Mouse (Mus musculus) cerebellum, postnatal 10 days (tissue): Measurements from ENCODE around the gene Tspan32.

Experiments used
- DNase-seq, 2 experiments: peaks; one replicate each; pipeline ENCODE4 v3.0.0; 2021; ENCODE audit warnings: mixed read lengths in 2 of 2

Tspan32 gene

DNA sequence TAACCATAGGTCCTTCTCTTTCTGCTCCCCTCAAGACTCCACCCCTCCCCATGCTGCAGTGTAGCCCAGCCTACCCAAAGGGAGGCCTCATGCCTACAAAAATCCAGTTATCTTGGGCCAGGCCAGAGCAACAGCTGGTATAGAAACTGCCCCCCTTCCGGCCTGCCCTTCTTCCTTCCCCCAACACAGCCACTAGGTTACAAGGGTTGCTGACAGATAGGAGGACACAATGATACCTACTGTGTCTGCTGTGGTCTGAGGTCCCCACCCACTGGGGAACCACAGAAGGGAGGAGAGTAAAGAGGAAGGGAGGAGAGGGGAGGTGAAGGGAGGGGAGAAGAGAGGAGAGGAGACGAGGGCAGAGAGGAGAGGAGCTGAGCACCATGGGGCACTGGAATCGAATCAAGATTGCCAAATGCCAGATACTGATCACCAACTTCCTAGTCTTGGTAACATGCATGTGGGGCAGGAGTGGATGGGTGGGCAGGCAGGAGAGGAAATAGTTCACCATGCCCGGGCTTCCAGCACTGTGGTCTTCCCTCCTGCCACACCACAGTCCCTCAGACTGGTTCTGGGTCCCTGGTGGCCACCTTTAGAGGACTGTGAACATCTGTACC lies at the start of gene Tspan32:
Gene Tspan32, plus strand, starts transcription at position 320 of the 617 bp plus-strand sequence.
- no peak for DNase-seq

DNA sequence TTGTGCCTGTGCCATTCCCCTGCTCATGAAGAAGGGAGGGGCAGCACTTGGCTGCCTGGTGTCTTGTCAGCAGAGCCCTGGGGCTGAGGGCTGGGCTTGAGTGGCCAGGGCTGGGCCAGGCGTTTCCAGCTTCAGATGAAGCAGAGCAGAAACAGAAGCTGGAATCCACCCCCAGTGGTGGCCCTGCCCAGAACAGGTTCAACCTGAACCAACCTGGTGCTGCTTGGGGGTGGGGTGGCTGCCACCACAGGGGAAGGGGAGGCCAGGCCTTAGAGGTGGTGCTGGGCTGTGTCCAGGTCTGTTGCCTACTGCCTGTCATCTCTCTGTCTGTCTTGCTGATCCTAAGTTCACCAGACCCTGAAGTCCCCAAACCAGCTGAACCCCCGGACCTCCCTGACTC lies 48.8 kb upstream of the Tspan32 start:
- no peak for DNase-seq

DNA sequence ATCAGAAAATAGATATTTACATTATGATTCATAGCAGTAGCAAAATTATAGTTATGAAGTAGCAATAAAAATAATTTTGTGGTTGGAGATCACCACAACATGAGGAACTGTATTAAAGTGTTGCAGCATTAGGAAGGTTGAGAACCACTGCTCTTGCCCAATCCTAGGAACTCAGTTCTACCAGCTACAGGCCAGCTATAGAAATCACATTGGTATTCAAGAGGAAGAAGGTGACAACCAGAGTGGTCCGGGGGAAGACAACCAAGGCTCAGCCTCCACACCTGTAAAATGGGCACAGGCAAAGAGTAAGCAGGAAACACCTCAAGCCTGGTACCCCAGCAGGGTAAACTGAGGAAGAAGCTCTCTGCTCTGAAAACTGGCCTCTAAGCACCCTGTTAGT lies 46.0 kb upstream of the Tspan32 start:
- DNase-seq = no peak

DNA sequence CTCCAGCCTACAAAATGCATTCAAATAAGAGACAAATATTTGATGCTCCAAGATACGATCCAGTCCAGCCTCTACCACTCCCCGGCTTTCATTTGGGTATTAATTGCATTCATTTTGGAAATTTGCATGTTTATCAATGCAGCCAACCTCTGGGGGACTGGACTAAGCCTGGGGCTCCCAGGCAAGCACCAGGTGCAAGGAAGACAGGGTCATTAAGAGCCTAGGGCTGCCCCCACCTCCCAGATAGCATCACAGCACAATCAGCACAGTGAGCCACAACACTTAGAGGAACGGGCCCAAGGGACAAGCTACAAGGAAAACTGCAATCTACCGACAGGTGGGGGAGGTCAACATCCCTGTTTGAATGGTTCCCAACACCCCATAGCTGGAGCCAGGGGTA lies 45.1 kb upstream of the Tspan32 start:
- DNase-seq = no peak

DNA sequence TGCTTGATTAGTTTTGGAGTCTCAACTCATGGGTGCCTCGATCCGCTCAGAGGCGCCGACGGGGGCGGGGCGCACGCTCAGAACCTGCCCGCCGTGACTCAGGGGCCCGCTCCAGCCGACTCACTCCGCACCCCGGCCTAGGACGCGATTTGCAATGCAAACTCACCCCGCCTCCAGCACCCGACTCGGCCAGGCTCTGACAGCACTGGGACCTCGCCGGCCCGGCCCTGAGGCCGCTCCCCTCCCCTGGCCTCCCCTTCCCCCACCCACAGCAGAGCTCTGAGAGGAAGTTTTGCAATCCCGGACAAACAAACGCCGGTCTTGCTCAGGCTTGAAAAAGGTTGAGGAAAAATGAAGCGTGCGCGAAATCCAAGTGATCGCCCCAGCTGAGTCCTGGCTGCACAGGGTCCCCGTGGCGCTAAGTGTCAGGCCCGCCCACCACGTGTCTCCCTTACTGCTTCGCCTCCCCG lies 37.4 kb upstream of the Tspan32 start:
- peak; percentile 15 to 19 for DNase-seq

DNA sequence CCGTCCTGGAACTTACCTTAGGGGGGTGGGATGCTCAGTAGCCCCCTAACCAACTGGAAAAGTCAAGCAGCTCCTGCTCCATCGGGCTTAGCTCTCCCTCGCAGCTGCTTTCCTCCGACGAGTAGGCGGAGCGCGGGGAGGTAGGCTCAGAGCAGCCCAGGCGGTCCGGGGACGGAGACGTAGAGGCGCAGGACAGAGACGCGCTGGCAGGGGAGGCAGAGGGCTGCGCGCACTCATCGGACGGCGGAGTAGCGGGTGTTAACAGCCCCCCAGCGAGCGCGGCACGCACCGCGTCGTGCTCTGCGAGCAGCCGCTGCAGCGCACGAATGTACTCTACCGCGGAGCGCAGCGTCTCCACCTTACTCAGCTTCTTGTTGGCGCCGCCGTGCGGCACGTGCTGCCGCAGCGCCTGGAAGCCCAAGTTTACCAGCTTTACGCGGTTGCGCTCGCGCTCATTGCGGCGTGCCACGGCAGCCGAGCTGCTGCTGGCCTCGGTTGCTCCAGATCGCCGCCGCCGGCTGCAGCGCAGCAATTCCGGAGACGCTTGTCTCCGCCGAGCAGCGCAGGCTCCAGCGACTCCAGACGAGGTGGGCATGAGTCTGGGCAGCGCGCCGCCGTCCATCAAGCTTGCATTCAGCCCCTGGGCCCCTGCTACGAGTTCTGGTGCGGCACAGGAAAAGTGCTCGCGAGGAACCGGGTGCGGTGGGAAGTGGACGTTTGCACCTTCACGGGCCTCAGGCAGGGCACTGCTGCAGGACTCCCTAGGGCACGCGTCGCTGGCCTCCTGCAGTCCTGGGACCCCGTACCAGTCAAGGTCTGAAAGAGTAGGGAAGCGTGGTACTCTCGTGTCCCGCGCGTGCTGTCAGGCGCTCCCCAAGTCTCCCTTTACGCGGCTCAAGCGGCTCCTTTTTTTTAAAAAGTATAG lies 36.7 kb upstream of the Tspan32 start:
- peak; percentile 71 to 77 for DNase-seq

DNA sequence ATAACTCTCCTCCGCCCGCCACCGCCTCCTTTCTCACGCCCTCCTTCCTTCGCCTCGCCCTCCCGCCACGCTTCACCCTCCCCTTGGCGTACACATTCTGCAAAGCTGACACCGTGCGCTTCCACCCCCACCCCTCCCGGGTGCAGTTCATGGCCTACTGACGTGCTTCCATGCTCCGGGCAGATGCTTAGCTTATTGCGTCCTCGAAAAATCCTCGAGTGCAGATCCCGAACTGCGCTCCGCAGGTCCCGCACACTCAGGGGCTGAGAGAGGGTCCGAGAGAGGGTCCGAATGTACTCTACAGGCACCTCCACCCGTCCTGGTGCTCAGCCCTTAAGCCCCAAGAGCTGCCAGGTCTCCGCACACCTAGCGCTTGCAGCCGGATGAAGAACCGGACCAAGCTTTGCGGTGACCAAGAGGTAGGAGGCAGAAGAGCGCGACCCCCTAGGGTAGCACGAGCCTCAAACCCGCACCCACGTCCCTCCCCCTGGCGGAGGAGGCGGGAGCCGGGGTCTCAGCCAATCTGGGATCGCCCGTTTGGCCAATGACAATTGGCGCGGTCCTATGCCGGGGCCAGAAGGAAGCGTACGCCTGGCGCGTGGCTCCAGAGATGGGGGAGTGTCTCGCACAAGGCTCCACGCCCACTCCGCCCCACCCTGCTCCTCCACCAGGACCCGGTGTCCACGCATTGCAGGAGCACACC lies 35.9 kb upstream of the Tspan32 start, which contains the start of gene Ascl2:
Gene Ascl2, minus strand, starts transcription at position 456 of the 703 bp plus-strand sequence.
- DNase-seq = peak; percentile 66 to 71

DNA sequence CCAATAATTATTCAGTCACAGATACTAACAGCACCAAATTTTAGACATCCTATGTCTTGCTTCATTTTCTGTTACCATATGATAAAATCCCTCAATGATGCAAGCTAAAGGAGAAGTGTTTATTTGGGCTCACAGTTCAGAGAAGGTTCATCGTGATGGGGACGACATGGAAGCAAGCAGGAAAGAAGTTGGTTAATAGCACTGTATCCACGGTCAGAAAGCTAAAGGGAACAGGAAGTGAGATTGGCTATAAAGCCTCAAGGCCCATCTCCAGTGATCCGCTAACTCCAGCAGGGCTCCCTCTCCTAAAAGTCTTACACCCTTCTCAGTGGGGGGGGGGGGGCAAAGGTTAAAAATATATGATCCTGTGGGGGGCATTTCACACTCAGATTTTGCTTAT lies 22.9 kb upstream of the Tspan32 start:
- no peak for DNase-seq

DNA sequence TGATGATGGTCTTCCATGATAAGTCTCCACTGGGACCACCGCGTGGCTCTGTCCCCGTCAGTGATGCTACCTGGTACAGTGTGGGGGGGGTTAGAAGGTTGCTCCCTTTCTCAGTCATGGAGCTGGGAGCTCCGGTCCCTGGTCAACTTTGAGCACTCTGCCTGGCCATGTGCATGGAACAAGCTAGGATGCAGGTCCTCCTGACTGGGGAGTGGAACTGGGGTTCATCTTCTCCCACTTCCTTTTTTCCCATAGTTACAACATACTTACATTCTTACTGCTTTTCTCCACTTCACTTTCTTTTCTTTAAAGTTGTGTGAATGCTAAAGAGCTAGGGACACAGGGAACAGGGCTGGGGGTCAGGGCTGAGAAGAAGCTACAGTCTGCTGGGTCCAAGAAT lies 19.7 kb upstream of the Tspan32 start:
- DNase-seq = no peak

DNA sequence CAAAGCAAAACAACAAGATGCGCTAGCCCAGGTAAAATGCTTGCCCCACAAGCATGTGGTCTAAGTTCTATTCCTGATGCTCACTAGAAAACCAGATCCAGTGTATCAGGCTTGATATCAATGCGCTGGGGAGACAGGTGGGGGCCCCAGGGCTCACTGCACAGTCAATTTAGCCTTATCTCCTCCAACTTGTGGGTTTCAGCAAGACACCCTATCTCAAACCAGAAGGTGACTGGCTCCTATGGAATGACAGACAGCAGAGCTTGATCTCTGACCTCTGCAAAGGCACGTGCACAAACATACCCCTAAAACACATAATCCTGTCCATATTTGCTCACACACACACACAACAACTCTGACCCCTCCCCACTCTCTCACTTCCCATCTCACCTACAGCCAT lies 17.1 kb upstream of the Tspan32 start:
- DNase-seq = no peak

DNA sequence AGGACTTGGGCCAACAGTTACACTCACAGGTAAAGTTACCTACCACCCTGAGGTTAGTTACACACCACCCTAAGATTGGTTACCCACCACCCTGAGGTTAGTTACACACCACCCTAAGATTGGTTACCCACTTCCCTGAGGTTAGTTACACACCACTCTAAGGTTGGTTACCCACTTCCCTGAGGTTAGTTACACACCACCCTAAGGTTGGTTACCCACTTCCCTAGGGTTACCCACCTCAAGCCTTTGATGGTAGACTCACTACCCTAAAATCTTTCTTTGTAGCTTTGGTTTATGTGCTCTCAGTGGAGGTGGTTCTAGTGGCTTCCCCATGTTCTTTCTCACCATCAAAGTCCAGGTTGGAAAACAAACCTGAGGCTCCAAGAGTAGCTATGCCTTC lies 9.8 kb upstream of the Tspan32 start:
- DNase-seq = no peak

DNA sequence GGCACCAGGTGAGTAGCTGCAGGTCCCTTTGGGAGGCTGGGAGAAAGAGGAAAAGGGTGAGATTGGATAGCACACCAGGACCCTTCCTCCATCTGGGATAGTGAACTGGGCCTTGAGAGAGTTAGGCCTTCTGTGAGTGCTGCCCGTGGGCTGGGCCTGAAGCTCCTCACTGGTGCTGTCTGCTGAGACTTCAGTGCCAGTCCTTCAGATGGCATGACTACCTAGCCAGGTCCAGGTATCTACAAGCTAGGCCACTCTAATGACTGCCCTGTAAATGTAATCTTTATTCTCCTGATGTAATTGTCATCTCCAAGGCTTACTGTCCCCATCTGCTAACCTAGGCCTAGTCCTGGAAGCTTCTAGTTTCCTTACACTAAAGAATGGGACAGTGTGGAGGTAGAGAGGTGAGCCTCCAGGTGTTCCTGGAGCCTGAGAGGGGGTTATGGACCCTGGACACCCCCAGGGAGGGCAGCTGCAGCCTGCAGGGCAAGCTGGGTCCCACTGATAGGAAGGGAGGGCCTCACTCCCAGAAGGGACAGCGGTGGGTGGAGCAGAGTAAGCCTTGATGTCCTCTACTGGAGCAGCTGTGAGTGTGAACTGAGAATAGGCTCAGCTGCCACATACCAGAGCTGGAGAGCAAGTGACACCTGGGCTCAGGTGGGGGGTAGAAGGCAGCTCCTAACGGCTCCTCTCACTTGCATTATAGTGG lies 9.1 kb upstream of the Tspan32 start:
- DNase-seq = no peak

DNA sequence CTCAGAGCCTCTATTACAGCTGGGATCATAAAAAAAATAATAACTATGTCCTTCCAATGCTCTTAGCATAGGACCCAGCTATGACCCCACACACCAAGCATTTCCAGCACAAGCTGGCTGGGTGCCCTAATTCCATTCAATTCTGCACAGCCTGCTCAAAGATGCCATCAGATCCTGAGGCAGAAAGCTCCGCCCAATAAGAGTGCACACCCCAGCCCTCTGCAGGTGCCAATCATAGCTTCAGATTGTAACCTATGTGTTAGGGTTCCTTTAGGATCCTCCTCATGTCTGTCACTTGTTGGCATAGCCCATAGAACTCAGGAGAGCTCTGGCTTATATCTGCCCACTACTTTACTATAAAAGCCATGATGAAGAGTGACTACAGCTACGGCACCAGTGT lies 7.8 kb upstream of the Tspan32 start:
- no peak for DNase-seq

DNA sequence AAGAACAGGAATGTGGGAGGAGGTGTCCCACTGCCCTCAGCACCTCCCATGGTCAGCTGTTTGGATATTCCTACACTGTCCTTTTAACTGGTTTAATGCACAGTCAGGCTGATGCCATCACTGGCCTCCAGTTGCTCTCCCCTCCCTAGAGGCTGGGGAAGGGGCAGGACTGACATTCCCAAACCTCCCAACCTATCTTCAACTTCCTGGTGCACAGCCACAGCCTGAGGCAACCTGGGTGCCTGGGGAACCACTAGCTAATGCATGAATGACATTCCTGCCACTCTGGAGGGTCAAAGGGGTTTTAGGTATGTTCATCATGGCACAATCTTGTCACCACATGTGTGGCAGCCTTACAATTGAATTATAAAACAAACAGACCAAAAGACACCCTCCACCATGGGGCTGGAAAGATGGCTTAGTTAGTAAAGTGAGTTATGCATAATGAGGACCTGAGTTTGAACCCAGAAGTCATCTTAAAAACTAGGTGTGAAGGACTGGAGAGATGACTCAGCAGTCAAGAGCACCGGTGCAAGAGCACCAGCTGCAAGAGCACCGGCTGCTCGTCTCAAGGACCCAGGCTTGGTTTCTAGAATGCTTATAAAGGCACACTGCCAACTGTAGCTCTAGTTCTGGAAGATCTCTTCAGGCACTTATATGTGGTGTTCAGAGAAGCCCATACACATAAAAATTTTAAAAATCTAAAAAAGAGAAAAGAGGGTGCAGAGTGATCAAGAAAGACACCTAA lies 7.3 kb upstream of the Tspan32 start:
- no peak for DNase-seq

DNA sequence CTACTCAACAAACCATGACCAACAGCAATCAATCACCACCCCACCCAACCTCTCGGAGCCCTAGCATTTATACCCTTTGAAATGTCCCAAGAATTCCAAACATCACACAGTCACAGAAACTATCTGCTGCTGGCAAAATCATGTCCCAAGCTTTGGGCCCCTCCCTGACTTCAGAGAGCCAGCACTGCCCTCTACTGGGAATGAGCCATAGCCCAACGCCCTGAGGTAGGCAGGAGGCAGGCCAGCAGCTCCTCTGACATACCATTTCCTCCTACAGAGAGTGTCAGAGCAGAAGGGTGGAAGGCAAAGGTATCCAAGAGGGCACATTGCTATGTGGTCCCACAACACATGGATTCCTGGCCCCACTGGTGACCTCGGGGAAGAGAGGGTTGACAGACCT lies 2.2 kb upstream of the Tspan32 start:
- DNase-seq = no peak

DNA sequence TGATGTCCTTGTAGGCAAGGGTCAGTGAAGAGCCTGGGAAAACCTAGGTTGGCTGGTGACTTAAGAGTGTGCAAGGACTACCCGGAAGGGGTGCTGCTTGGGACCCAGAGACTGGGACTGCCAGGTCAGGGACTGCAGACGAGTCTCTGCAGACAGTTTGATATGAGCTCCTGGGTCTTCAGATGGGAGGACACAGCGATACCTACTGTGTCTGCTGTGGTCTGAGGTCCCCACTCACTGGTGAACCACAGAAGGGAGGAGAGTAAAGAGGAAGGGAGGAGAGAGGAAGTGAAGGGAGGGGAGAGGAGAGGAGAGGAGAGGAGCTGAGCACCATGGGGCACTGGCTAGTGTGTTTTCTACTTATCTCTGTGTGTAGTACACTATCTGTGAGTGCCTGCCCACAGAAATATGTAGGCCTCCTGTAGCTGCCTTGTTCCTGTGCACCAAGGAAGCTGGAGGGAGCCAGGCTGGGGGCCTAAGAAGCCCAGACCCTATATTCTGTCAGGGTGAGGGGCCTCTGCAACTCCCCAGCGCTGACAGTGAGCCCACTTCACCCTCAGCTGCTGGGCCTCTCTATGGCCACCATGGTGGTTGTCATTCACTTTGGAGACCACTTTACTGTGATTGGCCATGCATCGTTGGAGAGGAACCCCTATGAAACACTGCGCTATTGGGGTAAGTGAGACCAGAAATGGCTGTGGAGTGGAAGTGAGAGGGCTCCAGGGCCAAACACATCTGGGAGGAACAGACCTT lies 674 bp downstream of the Tspan32 start:
- no peak for DNase-seq

DNA sequence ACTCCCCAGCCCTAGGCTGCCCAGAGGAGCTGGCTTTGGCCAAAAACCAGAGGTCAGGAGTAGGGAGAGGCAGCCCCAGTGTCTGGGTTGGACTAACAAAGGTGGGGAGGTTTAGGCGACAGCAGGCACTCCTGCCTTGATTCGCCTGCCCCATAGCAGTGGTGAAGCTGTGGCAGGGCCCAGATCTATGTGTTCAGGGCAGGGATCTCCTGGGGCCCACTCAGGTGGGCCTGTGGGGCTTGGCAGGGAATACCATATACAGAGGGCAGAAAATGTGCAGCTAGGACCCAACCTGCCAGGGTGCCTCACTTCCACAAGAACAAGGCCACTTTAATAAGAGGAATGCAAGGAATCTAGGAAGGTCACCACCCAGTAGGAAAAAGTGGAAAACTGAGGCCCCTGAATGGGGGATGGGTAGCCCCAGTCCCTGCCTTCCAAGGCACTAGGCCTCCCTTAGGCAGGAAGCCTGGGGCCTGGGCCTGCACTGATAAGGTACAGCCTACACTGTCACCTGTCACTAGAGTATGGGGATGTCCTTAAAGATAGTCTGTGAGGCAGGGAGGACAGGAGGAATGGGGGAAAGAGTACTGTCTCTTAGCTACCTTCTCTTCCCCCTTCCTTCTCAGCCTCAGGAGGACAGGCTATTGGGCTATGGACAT lies 1.4 kb downstream of the Tspan32 start:
- DNase-seq = no peak

DNA sequence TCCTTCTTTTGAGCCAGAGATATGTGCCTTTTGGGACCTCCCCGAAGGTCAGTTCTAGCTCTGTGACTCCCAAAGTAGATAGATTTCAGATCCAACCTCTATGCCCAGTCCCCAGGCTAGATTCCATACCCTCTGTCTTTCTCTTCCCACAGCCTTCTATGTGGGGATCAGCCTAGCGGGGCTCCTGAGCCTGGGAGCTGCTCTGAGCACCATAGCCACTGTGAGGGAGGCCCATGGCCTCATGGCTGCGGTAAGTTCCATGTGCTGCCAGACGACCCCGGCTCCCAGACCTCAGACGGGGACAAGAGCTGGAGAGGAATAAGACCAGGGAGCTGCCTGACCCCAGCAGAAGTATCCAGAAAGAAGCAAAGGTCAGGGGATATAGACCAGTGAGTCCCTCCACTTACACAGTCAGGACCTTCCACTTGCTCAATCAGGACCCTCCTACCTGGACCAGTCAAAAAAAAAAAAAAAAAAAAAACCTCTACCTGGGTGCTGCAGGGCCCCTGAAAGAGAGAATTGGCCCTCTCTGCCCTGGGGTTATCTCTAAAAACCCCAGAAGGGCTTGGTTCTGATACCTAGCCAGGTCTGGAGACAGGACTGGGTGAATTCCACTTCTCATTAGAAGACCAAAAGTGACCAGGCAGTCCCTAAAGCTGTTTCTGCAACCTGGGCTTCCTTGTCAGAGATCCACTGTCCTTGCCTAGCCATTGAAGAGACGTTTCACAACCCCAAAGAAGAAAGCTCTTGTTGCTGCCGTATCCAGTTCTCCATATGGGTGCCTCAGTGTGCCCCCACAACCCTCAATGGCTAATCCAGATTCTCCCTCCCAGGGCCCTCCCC lies 2.1 kb downstream of the Tspan32 start:
- no peak for DNase-seq

DNA sequence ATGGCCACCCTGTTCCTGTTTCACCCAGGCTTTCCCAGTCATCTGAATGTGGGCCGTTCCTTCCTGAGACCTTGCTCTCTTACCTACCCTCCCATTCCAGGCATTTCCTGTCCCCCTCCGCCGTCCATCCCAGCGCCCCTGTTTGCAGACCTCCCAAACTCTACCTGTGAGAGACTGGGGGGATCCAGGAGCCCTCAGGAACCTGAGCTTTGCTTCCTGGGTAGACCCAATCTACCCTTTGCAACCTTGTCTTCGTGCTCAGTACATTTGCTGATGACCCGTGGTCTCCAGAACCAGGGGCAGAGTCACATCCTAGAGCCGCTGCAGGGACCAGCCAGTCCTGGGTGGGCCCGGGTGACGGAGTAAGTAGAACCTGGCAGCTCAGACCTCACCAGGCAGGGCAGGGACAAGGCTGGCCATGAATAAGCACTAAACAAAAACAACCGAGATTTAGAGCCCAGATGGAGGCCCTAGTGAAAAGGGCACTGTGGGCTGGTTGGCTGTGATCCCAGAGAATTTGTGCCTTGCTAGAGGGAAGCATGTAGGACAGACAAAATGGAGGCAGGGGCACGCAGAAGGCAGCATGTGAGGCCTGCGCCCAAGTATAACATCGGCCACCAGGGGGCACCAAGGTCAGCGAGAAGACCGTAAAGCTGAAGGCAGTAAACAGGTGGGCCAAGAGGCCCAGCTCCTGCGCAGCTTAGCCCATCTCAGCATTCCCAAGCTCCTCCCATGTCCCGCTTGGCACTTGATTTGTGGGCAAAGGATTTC lies 2.9 kb downstream of the Tspan32 start:
- DNase-seq = peak; percentile 98 to 100
